Mouse (Mus musculus) forebrain, postnatal 0 days (tissue): Measurements from ENCODE around the gene Fam189a1. TPM values are rescaled to one million over a fixed set of nuclear protein-coding genes. Genes with fewer than 3 reads are reported as not detected.

Experiments used
- ATAC-seq: fragments of 200-750 bp; cut with Nextera tagmentation; 2 replicates; pipeline ENCODE4 v1.8.0; 2017; ENCODE audit warnings: mild to moderate bottlenecking, moderate library complexity
- DNase-seq: peaks from one replicate; pipeline ENCODE4 v3.0.0-alpha.2; 2015
- H3K27ac ChIP-seq: fragments of 300-500 bp; sonication (generic); 2 replicates; pipeline ENCODE4 v1.5.1; 2014; ENCODE audit warnings: low read depth, mild to moderate bottlenecking, antibody characterized with exemption, low read length, moderate library complexity, mixed read lengths
- H3K27me3 ChIP-seq: fragments of 300-500 bp; sonication (generic); 2 replicates; pipeline ENCODE4 v1.6.1; 2014; ENCODE audit warnings: mild to moderate bottlenecking, low read length, mixed read lengths; ENCODE audit not compliant: insufficient read depth
- H3K36me3 ChIP-seq: fragments of 300-500 bp; sonication (generic); 2 replicates; pipeline ENCODE4 v1.6.1; 2014; ENCODE audit warnings: mild to moderate bottlenecking, moderate library complexity; ENCODE audit not compliant: insufficient read depth
- H3K4me1 ChIP-seq: fragments of 300-500 bp; sonication (generic); 2 replicates; pipeline ENCODE4 v1.6.1; 2014; ENCODE audit warnings: antibody characterized with exemption; ENCODE audit not compliant: insufficient read depth
- H3K4me2 ChIP-seq: fragments of 300-500 bp; sonication (generic); 2 replicates; pipeline ENCODE4 v1.6.1; 2014; ENCODE audit warnings: low read depth, mild to moderate bottlenecking, moderate library complexity
- H3K4me3 ChIP-seq: fragments of 300-500 bp; sonication (generic); 2 replicates; pipeline ENCODE4 v1.5.1; 2014; ENCODE audit warnings: low read depth, low read length, mixed read lengths
- H3K9ac ChIP-seq: fragments of 300-500 bp; sonication (generic); 2 replicates; pipeline ENCODE4 v1.6.1; 2014; ENCODE audit warnings: mild to moderate bottlenecking
- H3K9me3 ChIP-seq: fragments of 300-500 bp; sonication (generic); 2 replicates; pipeline ENCODE4 v1.6.1; 2016; ENCODE audit warnings: low read length
- CTCF ChIP-seq: sonication (generic); IDR thresholded peaks from 2 replicates; pipeline ENCODE4 v1.5.1; 2016; ENCODE audit warnings: antibody characterized with exemption, control low read depth, low read depth
- WGBS: fragments of 180-500 bp; shearing (Covaris S2); extraction: QIAGEN DNeasy Blood & Tissue Kit; methylation state at CpG from one replicate; pipeline ENCODE4 v1.1.7; 2014; 5-methylcytosine and 5-hydroxymethylcytosine counted together
- polyA plus RNA-seq: library from polyadenylated mRNA; unstranded; fragments of >200 nt; fragmentation: Nextera tagmentation; extraction: Ambion mirVana; gene quantifications from 2 replicates; pipeline ENCODE4 v1.2.1, GENCODE M21; 2015
- total RNA-seq: library from RNA; depleted of rRNA; stranded (reverse); fragments of >200 nt; gene quantifications from 2 replicates; pipeline ENCODE4 v1.2.3, GENCODE M21; 2014

The Fam189a1 gene
- total and polyA plus RNA-seq, 2 experiments from 2014 or later = 15.2 to 20.8 TPM

GRCm38 (mm10) chr7:64962128-64962527 is 194.2 kb downstream of the Fam189a1 start:
- no peak overlapping the region for H3K4me3 ChIP-seq
- 87% methylated on average over 3 of the region's 3 CpGs for WGBS
- DNase-seq (no peak), ATAC-seq (no peak)
- no peaks in the 10 kb centered on the region for H3K9me3 ChIP-seq
- H3K4me2 ChIP-seq = no peak overlapping the region
- no peak for TF ChIP-seq CTCF
- H3K36me3 ChIP-seq = no peaks in the 10 kb centered on the region
- H3K9ac ChIP-seq = no peak overlapping the region
- H3K27me3 ChIP-seq = no peaks in the 10 kb centered on the region
- no peak overlapping the region for H3K27ac ChIP-seq
- H3K4me1 ChIP-seq = no peaks in the 10 kb centered on the region

GRCm38 (mm10) chr7:64959087-64959486 is 197.3 kb downstream of the Fam189a1 start:
- Histone ChIP-seq H3K4me3 (no peak overlapping the region), H3K4me1 (no peaks in the 10 kb centered on the region), H3K4me2 (no peak overlapping the region), H3K9ac (no peak overlapping the region), H3K9me3 (no peaks in the 10 kb centered on the region), H3K36me3 (no peaks in the 10 kb centered on the region), H3K27me3 (no peaks in the 10 kb centered on the region), H3K27ac (no peak overlapping the region)
- 31% methylated on average over 6 of the region's 6 CpGs for WGBS
- DNase-seq (no peak), ATAC-seq (0 out of 2 replicates have a peak, but pooled peaks have one; percentile 8)
- no peak for TF ChIP-seq CTCF

GRCm38 (mm10) chr7:64952181-64952580 is 204.2 kb downstream of the Fam189a1 start:
- Histone ChIP-seq H3K9ac (no peak overlapping the region), H3K27me3 (no peaks in the 10 kb centered on the region), H3K4me2 (no peak overlapping the region), H3K36me3 (no peaks in the 10 kb centered on the region), H3K4me3 (no peak overlapping the region), H3K27ac (no peak overlapping the region), H3K4me1 (0 out of 2 replicates have a peak, but pooled peaks cover 3% of the 10 kb centered on the region), H3K9me3 (no peaks in the 10 kb centered on the region)
- ATAC-seq (no peak), DNase-seq (no peak)
- WGBS = 44% methylated on average over 2 of the region's 2 CpGs
- TF ChIP-seq CTCF = no peak

GRCm38 (mm10) chr7:64950771-64951099 is 205.6 kb downstream of the Fam189a1 start:
- 76% methylated on average over 2 of the region's 2 CpGs for WGBS
- no peak for TF ChIP-seq CTCF
- ATAC-seq = no peak

GRCm38 (mm10) chr7:64949910-64950770 is 206.2 kb downstream of the Fam189a1 start:
- 0 out of 2 replicates have a peak, but pooled peaks cover 3% of the 10 kb centered on the region for H3K4me1 ChIP-seq
- DNase-seq (peak; percentile 57), ATAC-seq (peak; percentile 42; the same call in 1 of the 2 replicates)
- no peak overlapping the region for H3K27ac ChIP-seq
- H3K4me2 ChIP-seq = no peak overlapping the region
- H3K36me3 ChIP-seq = no peaks in the 10 kb centered on the region
- H3K9me3 ChIP-seq = no peaks in the 10 kb centered on the region
- 23% methylated on average over 12 of the region's 12 CpGs for WGBS
- H3K27me3 ChIP-seq = no peaks in the 10 kb centered on the region
- TF ChIP-seq CTCF = peak; percentile 70
- no peak overlapping the region for H3K4me3 ChIP-seq
- H3K9ac ChIP-seq = no peak overlapping the region

More at GRCm38 (mm10) chr7:64950771-64951099, 205.6 kb downstream of the Fam189a1 start:
- H3K36me3 ChIP-seq = no peaks in the 10 kb centered on the region
- no peak overlapping the region for H3K9ac ChIP-seq
- H3K9me3 ChIP-seq = no peaks in the 10 kb centered on the region
- H3K27ac ChIP-seq = no peak overlapping the region
- H3K4me3 ChIP-seq = no peak overlapping the region
- no peak overlapping the region for H3K4me2 ChIP-seq
- H3K27me3 ChIP-seq = no peaks in the 10 kb centered on the region
- H3K4me1 ChIP-seq = 0 out of 2 replicates have a peak, but pooled peaks cover 3% of the 10 kb centered on the region
- no peak for DNase-seq

- Histone ChIP-seq H3K4me1 (0 out of 2 replicates have a peak, but pooled peaks cover 3% of the 10 kb centered on the region), H3K4me2 (no peak overlapping the region), H3K27me3 (no peaks in the 10 kb centered on the region), H3K36me3 (no peaks in the 10 kb centered on the region), H3K9me3 (no peaks in the 10 kb centered on the region), H3K9ac (no peak overlapping the region), H3K4me3 (no peak overlapping the region), H3K27ac (no peak overlapping the region)
- no peak for DNase-seq
- TF ChIP-seq CTCF = no peak
- 62% methylated on average over 1 of the region's 1 CpGs for WGBS
- no peak for ATAC-seq
These were observed 206.9 kb downstream of the Fam189a1 start for GRCm38 (mm10) chr7:64949465-64949864.

- H3K4me1 ChIP-seq = 0 out of 2 replicates have a peak, but pooled peaks cover 1% of the 10 kb centered on the region
- no peaks in the 10 kb centered on the region for H3K36me3 ChIP-seq
- H3K27ac ChIP-seq = no peak overlapping the region
- no peak overlapping the region for H3K9ac ChIP-seq
- DNase-seq = no peak
- no peak overlapping the region for H3K4me2 ChIP-seq
- TF ChIP-seq CTCF = no peak
- no peak for ATAC-seq
- 86% methylated on average over 5 of the region's 5 CpGs for WGBS
- H3K9me3 ChIP-seq = no peaks in the 10 kb centered on the region
- H3K27me3 ChIP-seq = no peaks in the 10 kb centered on the region
- no peak overlapping the region for H3K4me3 ChIP-seq
These were observed 211.7 kb downstream of the Fam189a1 start for GRCm38 (mm10) chr7:64944686-64945085.
